Mouse (Mus musculus) hindbrain, embryonic 16.5 days (tissue): Measurements from ENCODE around the gene Pde4d. TPM values are rescaled to one million over a fixed set of nuclear protein-coding genes. Genes with fewer than 3 reads are reported as not detected.

Experiments
- ATAC-seq: fragments of 200-750 bp; cut with Nextera tagmentation; 2 replicates; pipeline ENCODE4 v1.8.0; 2017; ENCODE audit warnings: moderate TSS enrichment, moderate library complexity
- H3K27ac ChIP-seq: fragments of 300-500 bp; sonication (generic); 2 replicates; pipeline ENCODE4 v1.5.1; 2014; ENCODE audit warnings: low read depth, mild to moderate bottlenecking, control low read depth, low read length, moderate library complexity
- H3K27me3 ChIP-seq: fragments of 300-500 bp; sonication (generic); replicated peaks from 2 replicates; pipeline ENCODE4 v1.6.1; 2014; ENCODE audit warnings: low read length; ENCODE audit not compliant: control insufficient read depth, insufficient read depth
- H3K36me3 ChIP-seq: fragments of 300-500 bp; sonication (generic); 2 replicates; pipeline ENCODE4 v1.6.1; 2014; ENCODE audit warnings: mild to moderate bottlenecking, low read length, moderate library complexity, mixed read lengths; ENCODE audit not compliant: control insufficient read depth, insufficient read depth
- H3K4me1 ChIP-seq: fragments of 300-500 bp; sonication (generic); 2 replicates; pipeline ENCODE4 v1.6.1; 2014; ENCODE audit warnings: low read depth, low read length; ENCODE audit not compliant: control insufficient read depth, insufficient read depth
- H3K4me2 ChIP-seq: fragments of 300-500 bp; sonication (generic); 2 replicates; pipeline ENCODE4 v1.6.1; 2014; ENCODE audit warnings: mild to moderate bottlenecking, low read length, control low read depth, moderate library complexity
- H3K4me3 ChIP-seq: fragments of 300-500 bp; sonication (generic); 2 replicates; pipeline ENCODE4 v1.5.1; 2014; ENCODE audit warnings: mild to moderate bottlenecking, low read length, control low read depth, moderate library complexity
- H3K9ac ChIP-seq: fragments of 300-500 bp; sonication (generic); 2 replicates; pipeline ENCODE4 v1.6.1; 2014; ENCODE audit warnings: low read depth, mild to moderate bottlenecking, control low read depth, low read length, moderate library complexity
- H3K9me3 ChIP-seq: fragments of 300-500 bp; sonication (generic); 2 replicates; pipeline ENCODE4 v1.6.1; 2014; ENCODE audit warnings: mild to moderate bottlenecking, low read length, moderate library complexity; ENCODE audit not compliant: control insufficient read depth
- WGBS: fragments of 180-500 bp; shearing (Covaris S2); extraction: QIAGEN DNeasy Blood & Tissue Kit; methylation state at CpG from one replicate; pipeline ENCODE4 v1.1.7; 2014; 5-methylcytosine and 5-hydroxymethylcytosine counted together
- polyA plus RNA-seq: library from polyadenylated mRNA; unstranded; fragments of >200 nt; fragmentation: Nextera tagmentation; extraction: Ambion mirVana; gene quantifications from 2 replicates; pipeline ENCODE4 v1.2.1, GENCODE M21; 2015

Pde4d gene
- polyA plus RNA-seq, 1 experiment from 2014 or later, result 18.5 TPM

GRCm38 (mm10) chr13:109951466-109951865 lies 1501.7 kb downstream of the Pde4d start:
- Histone ChIP-seq H3K36me3 (peaks cover 46% of the 10 kb centered on the region), H3K4me3 (no peak overlapping the region), H3K9ac (no peak overlapping the region), H3K4me2 (no peak overlapping the region), H3K9me3 (no peaks in the 10 kb centered on the region), H3K4me1 (no peaks in the 10 kb centered on the region), H3K27me3 (no peaks in the 10 kb centered on the region), H3K27ac (no peak overlapping the region)
- 69% methylated on average over 14 of the region's 14 CpGs for WGBS
- ATAC-seq, result no peak

GRCm38 (mm10) chr13:109954189-109954588 lies 1504.4 kb downstream of the Pde4d start:
- Histone ChIP-seq H3K4me3 (no peak overlapping the region), H3K36me3 (peaks cover 32% of the 10 kb centered on the region), H3K4me2 (no peak overlapping the region), H3K27me3 (no peaks in the 10 kb centered on the region), H3K4me1 (no peaks in the 10 kb centered on the region), H3K27ac (no peak overlapping the region), H3K9ac (no peak overlapping the region), H3K9me3 (no peaks in the 10 kb centered on the region)
- ATAC-seq, result no peak
- 93% methylated on average over 8 of the region's 8 CpGs for WGBS

GRCm38 (mm10) chr13:109957953-109958352 lies 1508.2 kb downstream of the Pde4d start:
- H3K36me3 ChIP-seq, result peaks cover 3% of the 10 kb centered on the region; the same call in 1 of the 2 replicates
- H3K9me3 ChIP-seq, result no peaks in the 10 kb centered on the region
- H3K4me2 ChIP-seq, result no peak overlapping the region
- no peak overlapping the region for H3K4me3 ChIP-seq
- no peak overlapping the region for H3K9ac ChIP-seq
- no peaks in the 10 kb centered on the region for H3K27me3 ChIP-seq
- no peak for ATAC-seq
- no peaks in the 10 kb centered on the region for H3K4me1 ChIP-seq
- H3K27ac ChIP-seq, result no peak overlapping the region
- WGBS, result 73% methylated on average over 4 of the region's 4 CpGs

GRCm38 (mm10) chr13:109982821-109983443 lies 1533.2 kb downstream of the Pde4d start:
- WGBS, result 54% methylated on average over 10 of the region's 10 CpGs
- Histone ChIP-seq H3K9ac (no peak overlapping the region), H3K36me3 (no peaks in the 10 kb centered on the region), H3K4me2 (no peak overlapping the region; the same call in 1 of the 2 replicates), H3K27ac (no peak overlapping the region), H3K9me3 (no peaks in the 10 kb centered on the region), H3K4me1 (no peaks in the 10 kb centered on the region), H3K4me3 (no peak overlapping the region), H3K27me3 (no peaks in the 10 kb centered on the region)
- ATAC-seq, result peak; percentile 72; the same call in 1 of the 2 replicates

GRCm38 (mm10) chr13:109985411-109985810 lies 1535.7 kb downstream of the Pde4d start:
- H3K9ac ChIP-seq, result no peak overlapping the region
- no peaks in the 10 kb centered on the region for H3K4me1 ChIP-seq
- no peak overlapping the region for H3K27ac ChIP-seq
- H3K9me3 ChIP-seq, result no peaks in the 10 kb centered on the region
- no peaks in the 10 kb centered on the region for H3K27me3 ChIP-seq
- no peak overlapping the region for H3K4me2 ChIP-seq
- H3K4me3 ChIP-seq, result no peak overlapping the region
- WGBS, result 81% methylated on average over 5 of the region's 5 CpGs
- ATAC-seq, result no peak
- no peaks in the 10 kb centered on the region for H3K36me3 ChIP-seq

- 0 out of 2 replicates have a peak, but pooled peaks have one; percentile 14 for ATAC-seq
- WGBS, result 64% methylated on average over 5 of the region's 5 CpGs
Measured at GRCm38 (mm10) chr13:109985892-109986291, 1536.1 kb downstream of the Pde4d start.

GRCm38 (mm10) chr13:109992775-109993505 lies 1543.2 kb downstream of the Pde4d start:
- peak; percentile 71; the same call in 1 of the 2 replicates for ATAC-seq
- 66% methylated on average over 5 of the region's 5 CpGs for WGBS
- no peaks in the 10 kb centered on the region for H3K36me3 ChIP-seq

More at GRCm38 (mm10) chr13:109985892-109986291, 1536.1 kb downstream of the Pde4d start:
- H3K4me3 ChIP-seq, result no peak overlapping the region
- H3K9me3 ChIP-seq, result no peaks in the 10 kb centered on the region
- no peaks in the 10 kb centered on the region for H3K27me3 ChIP-seq
- H3K36me3 ChIP-seq, result no peaks in the 10 kb centered on the region
- no peak overlapping the region for H3K4me2 ChIP-seq
- no peaks in the 10 kb centered on the region for H3K4me1 ChIP-seq
- H3K27ac ChIP-seq, result no peak overlapping the region
- no peak overlapping the region for H3K9ac ChIP-seq

GRCm38 (mm10) chr13:109994240-109994764 lies 1544.6 kb downstream of the Pde4d start:
- Histone ChIP-seq H3K4me2 (no peak overlapping the region), H3K27me3 (no peaks in the 10 kb centered on the region), H3K4me1 (no peaks in the 10 kb centered on the region), H3K36me3 (no peaks in the 10 kb centered on the region), H3K9me3 (no peaks in the 10 kb centered on the region), H3K9ac (no peak overlapping the region), H3K27ac (no peak overlapping the region), H3K4me3 (no peak overlapping the region)
- 73% methylated on average over 3 of the region's 3 CpGs for WGBS
- ATAC-seq, result no peak

More at GRCm38 (mm10) chr13:109992775-109993505, 1543.2 kb downstream of the Pde4d start:
- Histone ChIP-seq H3K4me3 (no peak overlapping the region), H3K27me3 (no peaks in the 10 kb centered on the region), H3K27ac (no peak overlapping the region), H3K9me3 (no peaks in the 10 kb centered on the region), H3K4me1 (no peaks in the 10 kb centered on the region), H3K4me2 (no peak overlapping the region), H3K9ac (no peak overlapping the region)

- ATAC-seq, result no peak
Measured at GRCm38 (mm10) chr13:110002081-110002480, 1552.3 kb downstream of the Pde4d start.

More at GRCm38 (mm10) chr13:110002081-110002480, 1552.3 kb downstream of the Pde4d start:
- Histone ChIP-seq H3K9me3 (no peaks in the 10 kb centered on the region), H3K27me3 (no peaks in the 10 kb centered on the region), H3K4me2 (no peak overlapping the region), H3K36me3 (no peaks in the 10 kb centered on the region), H3K4me1 (no peaks in the 10 kb centered on the region), H3K4me3 (no peak overlapping the region), H3K9ac (no peak overlapping the region), H3K27ac (no peak overlapping the region)
- 87% methylated on average over 3 of the region's 3 CpGs for WGBS
